Mouse (Mus musculus): Measurements from ENCODE around the gene Gpld1.
A peak's percentile ranks its signal among the peaks of the same experiment; 100 is the strongest.

Gpld1 gene

GRCm38 (mm10) chr13:25024655-25025054 is 81.7 kb downstream of the Gpld1 start:
- DNase-seq, result peak; percentile 73

GRCm38 (mm10) chr13:25026409-25027113 is 83.6 kb downstream of the Gpld1 start:
- DNase-seq, result no peak

- no peak for DNase-seq
Observed at GRCm38 (mm10) chr13:25027114-25027425, 84.1 kb downstream of the Gpld1 start.

- DNase-seq, result no peak
Observed at GRCm38 (mm10) chr13:25039488-25039887, 96.5 kb downstream of the Gpld1 start.
